Mouse (Mus musculus) myocyte (in vitro differentiated cells): ENCODE data around the gene Ddx58.

Source experiments
- E2F4 ChIP-seq: IDR thresholded peaks from one replicate; pipeline ENCODE4 v1.6.1; 2011; ENCODE audit warnings: mild to moderate bottlenecking, control low read depth, moderate library complexity; ENCODE audit not compliant: insufficient read depth
- POLR2A ChIP-seq: IDR thresholded peaks from one replicate; pipeline ENCODE4 v1.6.1; 2011; ENCODE audit warnings: low read depth, mild to moderate bottlenecking, control low read depth, moderate library complexity; ENCODE audit not compliant: insufficient read length
- REST ChIP-seq: IDR thresholded peaks from one replicate; pipeline ENCODE4 v1.6.1; 2011; ENCODE audit warnings: mild to moderate bottlenecking, control low read depth, moderate library complexity; ENCODE audit not compliant: insufficient read depth, insufficient read length
- TCF12 ChIP-seq: IDR thresholded peaks from one replicate; pipeline ENCODE4 v1.6.1; 2011; ENCODE audit warnings: mild to moderate bottlenecking, control low read depth; ENCODE audit not compliant: poor library complexity, insufficient read depth, severe bottlenecking
- USF1 ChIP-seq: IDR thresholded peaks from one replicate; pipeline ENCODE4 v1.6.1; 2011; ENCODE audit warnings: low read depth, mild to moderate bottlenecking, control low read depth, moderate library complexity

- TF ChIP-seq E2F4 (no peak), USF1 (no peak), TCF12 (no peak), REST (no peak), POLR2A (no peak)
Observed at GRCm38 (mm10) chr4:40240272-40240744, 680 bp upstream of the Ddx58 start.
